Mouse (Mus musculus): Measurements from ENCODE around the gene Spi1. TPM values are rescaled to one million over a fixed set of nuclear protein-coding genes. Genes with fewer than 3 reads are reported as not detected.

The Spi1 gene
- polyA plus RNA-seq, 1 experiment: 0.79 TPM

DNA sequence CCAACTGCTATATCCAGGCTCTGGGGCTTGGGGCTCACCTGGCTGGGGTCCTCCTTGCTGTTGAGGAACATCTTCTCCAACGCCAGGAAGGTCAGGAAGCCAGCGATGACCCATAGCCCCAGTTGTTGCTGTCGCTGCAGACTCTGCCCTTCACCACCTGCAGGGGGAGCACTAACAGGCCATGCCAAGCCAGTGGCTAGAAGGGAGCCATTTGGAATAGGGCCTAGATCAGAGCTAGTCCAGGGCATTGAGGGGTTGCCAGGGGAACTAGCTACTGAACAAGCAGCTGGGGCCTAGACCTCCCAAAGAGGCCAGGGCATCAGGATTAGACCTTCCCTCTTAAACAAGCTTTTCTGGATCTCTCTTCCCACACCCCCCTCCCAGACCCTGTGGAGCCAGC, 16.6 kb upstream of the Spi1 start:
- Histone ChIP-seq H3K4me3 (ENCODE audit: insufficient read depth, low read length) (no peak overlapping the region), H3K4me1 (ENCODE audit: control insufficient read depth, insufficient read depth, low read length) (peaks cover 18% of the 10 kb centered on the region), H3K27ac (ENCODE audit: insufficient read depth, low read length) (no peak overlapping the region)
- TF ChIP-seq POLR2A (IDR thresholded peaks at IDR 0.05; ENCODE audit: low read depth, low read length) (no peak; the same call in 1 of the 2 replicates), CTCF (IDR thresholded peaks at IDR 0.05; ENCODE audit: borderline replicate concordance, insufficient read depth, low read length) (peak; percentile 61; the same call in 1 of the 2 replicates)

DNA sequence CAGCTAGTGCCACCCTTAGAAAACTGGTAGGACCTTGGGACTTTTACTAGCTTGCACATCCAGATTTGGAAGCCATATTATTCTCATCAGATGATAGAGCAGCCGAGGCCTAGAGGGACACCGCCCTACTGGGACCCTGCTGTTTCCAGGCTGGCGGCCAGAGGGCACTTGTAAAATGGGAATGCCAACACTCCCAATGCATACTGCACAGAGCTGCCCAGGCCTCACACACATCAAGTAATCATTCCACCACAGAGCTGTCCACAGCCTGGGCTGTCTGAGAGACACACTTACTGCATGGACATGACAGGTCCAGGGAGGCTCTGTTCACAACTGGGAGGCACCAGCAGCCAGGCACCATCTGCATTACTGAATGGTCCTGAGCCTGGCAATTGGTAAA, 15.7 kb upstream of the Spi1 start:
- no peak for TF ChIP-seq CTCF (IDR thresholded peaks at IDR 0.05; ENCODE audit: borderline replicate concordance, insufficient read depth, low read length)
- peak; percentile 44; the same call in 1 of the 2 replicates for TF ChIP-seq POLR2A (IDR thresholded peaks at IDR 0.05; ENCODE audit: low read depth, low read length)
- peaks cover 10% of the 10 kb centered on the region for H3K4me1 ChIP-seq (ENCODE audit: control insufficient read depth, insufficient read depth, low read length)
- no peak overlapping the region for H3K27ac ChIP-seq (ENCODE audit: insufficient read depth, low read length)
- H3K4me3 ChIP-seq (ENCODE audit: insufficient read depth, low read length): no peak overlapping the region

DNA sequence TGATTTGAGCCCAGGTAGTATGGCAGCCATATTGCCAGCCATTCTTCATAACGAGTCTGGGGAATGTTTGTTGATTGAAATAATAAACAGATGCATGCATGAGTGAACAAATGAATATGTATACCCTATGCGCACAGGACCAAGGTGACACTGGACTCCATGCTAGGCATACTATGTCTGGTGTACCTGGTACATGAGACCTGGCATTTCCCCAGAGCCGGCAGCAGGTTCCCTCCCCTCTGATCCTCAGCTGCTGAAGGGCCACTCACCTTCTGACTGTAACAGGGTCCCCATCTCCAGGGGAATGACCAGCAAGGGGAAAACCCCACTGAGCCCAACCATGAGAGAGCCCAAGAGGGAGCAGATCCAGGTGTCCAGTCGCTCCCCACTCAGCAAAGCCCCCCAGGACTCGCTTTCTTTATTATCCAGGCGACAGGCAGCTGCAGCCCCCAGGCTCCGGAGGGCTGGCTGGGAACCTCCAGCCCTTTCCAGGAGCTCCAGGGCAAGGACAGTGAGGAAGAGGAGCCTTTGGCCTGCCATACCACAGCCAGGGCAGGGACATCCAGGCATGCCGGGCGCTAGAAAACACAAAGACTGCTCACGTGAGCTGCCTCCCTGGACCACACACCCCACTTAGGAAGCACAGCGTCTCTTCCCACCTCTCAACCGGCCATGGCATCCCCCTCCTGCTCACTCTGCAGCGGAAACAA, 13.9 kb upstream of the Spi1 start:
- Histone ChIP-seq H3K4me1 (ENCODE audit: control insufficient read depth, insufficient read depth, low read length) (no peaks in the 10 kb centered on the region), H3K27ac (ENCODE audit: insufficient read depth, low read length) (peak overlapping the region; percentile 95), H3K4me3 (ENCODE audit: insufficient read depth, low read length) (peak overlapping the region; percentile 80)
- TF ChIP-seq POLR2A (IDR thresholded peaks at IDR 0.05; ENCODE audit: low read depth, low read length): no peak; the same call in 1 of the 2 replicates
- no peak for TF ChIP-seq CTCF (IDR thresholded peaks at IDR 0.05; ENCODE audit: borderline replicate concordance, insufficient read depth, low read length)

DNA sequence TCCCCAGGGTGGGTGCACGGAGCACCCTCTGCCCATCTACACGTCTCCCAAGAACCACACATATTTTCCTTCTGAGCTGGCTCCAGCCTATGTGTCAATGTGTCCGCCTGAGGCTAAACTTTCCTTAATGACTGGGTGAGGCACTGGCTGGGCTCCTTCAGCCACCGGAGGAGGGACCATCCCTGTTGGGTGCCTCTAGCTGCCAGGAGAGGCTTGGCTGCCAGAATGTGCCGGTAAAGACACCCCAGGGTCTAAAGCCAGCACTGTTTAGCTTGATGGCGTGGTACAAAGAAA, 13.4 kb upstream of the Spi1 start:
- peak overlapping the region; percentile 95 for H3K27ac ChIP-seq (ENCODE audit: insufficient read depth, low read length)

DNA sequence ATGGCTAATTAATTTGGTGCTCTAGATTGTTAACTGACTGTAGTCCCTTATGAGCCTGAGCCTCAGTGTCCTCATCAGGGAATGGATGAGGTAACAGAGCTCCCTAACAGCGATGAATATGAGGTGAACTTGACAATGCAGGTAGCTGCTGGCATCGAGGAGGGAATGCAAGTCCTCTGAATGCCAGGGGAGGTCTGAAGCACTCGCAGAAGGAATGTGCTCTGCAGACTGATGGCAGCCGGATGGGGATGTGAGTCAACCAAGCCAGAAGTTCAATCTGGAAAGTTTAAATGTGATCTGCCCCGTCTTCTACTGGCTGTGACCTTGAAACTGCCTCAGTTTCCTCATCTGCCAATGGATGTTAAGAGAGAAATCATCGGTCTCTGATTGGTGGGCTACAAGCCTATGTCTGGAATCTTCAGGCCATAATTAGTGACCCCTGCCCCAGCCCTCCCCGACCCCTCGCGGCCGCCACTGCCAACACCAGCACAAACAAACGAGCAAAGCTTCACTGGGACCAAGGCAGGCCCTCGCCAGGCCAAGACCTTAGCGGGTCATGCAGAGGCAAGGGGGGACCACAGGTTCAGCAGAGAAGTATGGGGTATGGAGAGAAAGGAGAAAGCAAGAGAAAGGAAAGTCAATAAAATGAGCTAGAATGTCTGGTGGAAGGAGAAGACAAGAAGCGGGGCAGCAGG, 12.7 kb upstream of the Spi1 start:
- Histone ChIP-seq H3K27ac (ENCODE audit: insufficient read depth, low read length) (peak overlapping the region; percentile 95), H3K4me3 (ENCODE audit: insufficient read depth, low read length) (peak overlapping the region; percentile 80)
- peak; percentile 52; the same call in 1 of the 2 replicates for TF ChIP-seq POLR2A (IDR thresholded peaks at IDR 0.05; ENCODE audit: low read depth, low read length)
- no peak for TF ChIP-seq CTCF (IDR thresholded peaks at IDR 0.05; ENCODE audit: borderline replicate concordance, insufficient read depth, low read length)

More for the DNA sequence above, 13.4 kb upstream of the Spi1 start:
- no peak for TF ChIP-seq CTCF (IDR thresholded peaks at IDR 0.05; ENCODE audit: borderline replicate concordance, insufficient read depth, low read length)
- peak; percentile 49; the same call in 1 of the 2 replicates for TF ChIP-seq POLR2A (IDR thresholded peaks at IDR 0.05; ENCODE audit: low read depth, low read length)
- no peaks in the 10 kb centered on the region for H3K4me1 ChIP-seq (ENCODE audit: control insufficient read depth, insufficient read depth, low read length)
- H3K4me3 ChIP-seq (ENCODE audit: insufficient read depth, low read length): peak overlapping the region; percentile 80

DNA sequence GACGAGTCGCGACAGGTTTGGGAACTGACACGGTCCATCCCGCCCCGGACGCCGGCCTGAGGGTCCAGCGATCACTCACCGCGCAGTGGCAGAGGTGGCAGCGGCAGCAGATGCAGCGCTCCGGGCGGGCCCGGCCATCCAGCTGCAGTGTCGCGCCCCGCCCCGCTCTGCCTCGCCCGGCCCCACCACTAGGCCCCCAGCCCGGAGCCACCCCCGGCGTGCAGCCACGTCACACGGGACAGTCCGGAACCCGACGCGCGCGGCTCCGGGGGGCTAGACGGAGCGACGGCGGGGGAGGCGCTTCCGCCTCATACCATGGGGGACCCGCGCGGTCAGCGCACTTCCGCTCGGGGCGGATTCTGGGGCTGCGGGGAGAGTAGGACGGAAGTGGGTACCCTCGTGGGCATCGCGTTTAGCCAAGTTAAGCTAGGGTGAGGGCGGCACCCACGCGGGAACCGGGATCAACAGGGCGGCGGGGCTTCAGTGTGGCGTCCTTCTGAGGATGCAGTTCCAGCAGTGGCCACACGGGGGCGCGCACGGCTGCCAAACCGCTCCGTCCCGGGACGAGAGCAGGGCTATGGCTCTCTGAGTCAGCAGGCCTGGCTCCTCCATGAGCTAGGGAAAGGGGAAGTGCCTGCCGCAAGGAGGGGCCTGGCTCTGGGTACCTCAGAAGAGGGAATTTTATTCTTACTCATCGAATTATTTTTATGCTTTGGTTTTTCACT, 12.0 kb upstream of the Spi1 start, which contains the start of gene Slc39a13:
Gene Slc39a13 (minus strand): TSS at position 342 of the 725 bp plus-strand sequence.
- Histone ChIP-seq H3K4me3 (ENCODE audit: insufficient read depth, low read length) (peak within 1 kb of the TSS; percentile 80), H3K27ac (ENCODE audit: insufficient read depth, low read length) (peak within 1 kb of the TSS; percentile 95), H3K4me1 (ENCODE audit: control insufficient read depth, insufficient read depth, low read length) (no peaks in the 10 kb centered on the region)
- TF ChIP-seq POLR2A (IDR thresholded peaks at IDR 0.05; ENCODE audit: low read depth, low read length) (peak; percentile 85), CTCF (IDR thresholded peaks at IDR 0.05; ENCODE audit: borderline replicate concordance, insufficient read depth, low read length) (peak; percentile 93)

More for the DNA sequence above, 12.7 kb upstream of the Spi1 start:
- no peaks in the 10 kb centered on the region for H3K4me1 ChIP-seq (ENCODE audit: control insufficient read depth, insufficient read depth, low read length)

DNA sequence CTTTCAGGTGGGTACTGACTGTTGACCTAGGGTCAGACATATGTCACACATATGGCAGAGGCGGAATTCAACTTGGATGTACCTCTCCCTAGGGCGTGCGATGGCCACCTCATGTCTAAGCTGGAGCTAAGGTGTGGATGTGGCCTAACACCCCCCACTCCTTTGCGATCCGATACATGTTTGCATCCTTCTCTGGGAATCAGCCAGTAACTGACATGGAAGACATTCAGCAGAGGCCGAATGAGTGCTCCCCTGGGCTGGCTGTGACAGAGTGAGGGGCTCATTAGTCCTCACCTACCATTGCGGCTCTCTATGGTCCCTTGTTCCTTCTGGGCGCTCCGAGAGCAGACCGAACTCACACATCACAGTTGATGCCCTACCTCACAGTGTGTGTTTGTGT, 11.1 kb upstream of the Spi1 start:
- Histone ChIP-seq H3K27ac (ENCODE audit: insufficient read depth, low read length) (peak overlapping the region; percentile 79), H3K4me3 (ENCODE audit: insufficient read depth, low read length) (peak overlapping the region; percentile 31; the same call in 1 of the 2 replicates), H3K4me1 (ENCODE audit: control insufficient read depth, insufficient read depth, low read length) (no peaks in the 10 kb centered on the region)
- TF ChIP-seq CTCF (IDR thresholded peaks at IDR 0.05; ENCODE audit: borderline replicate concordance, insufficient read depth, low read length) (no peak), POLR2A (IDR thresholded peaks at IDR 0.05; ENCODE audit: low read depth, low read length) (no peak)

DNA sequence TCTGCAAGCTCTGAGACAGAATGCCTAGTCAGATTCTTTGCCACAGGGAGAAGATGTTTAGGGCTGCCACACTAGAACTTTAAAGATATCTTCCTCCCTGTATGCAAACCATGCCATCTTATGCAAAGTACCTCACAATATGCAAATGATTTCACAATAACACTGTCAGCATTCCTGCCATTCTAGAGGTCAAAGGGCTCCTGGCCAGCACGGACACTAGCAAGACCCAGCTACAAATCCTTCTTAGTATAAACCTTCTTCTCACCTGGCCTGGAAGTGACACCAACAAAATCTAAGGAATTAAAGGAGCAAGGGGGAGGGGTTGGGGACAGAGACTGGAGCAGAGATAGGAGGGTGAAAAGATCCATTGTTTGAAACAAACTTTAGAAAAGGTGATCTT, 10.1 kb upstream of the Spi1 start:
- H3K4me1 ChIP-seq (ENCODE audit: control insufficient read depth, insufficient read depth, low read length): no peaks in the 10 kb centered on the region
- no peak overlapping the region for H3K4me3 ChIP-seq (ENCODE audit: insufficient read depth, low read length)
- TF ChIP-seq POLR2A (IDR thresholded peaks at IDR 0.05; ENCODE audit: low read depth, low read length): no peak
- TF ChIP-seq CTCF (IDR thresholded peaks at IDR 0.05; ENCODE audit: borderline replicate concordance, insufficient read depth, low read length): no peak
- no peak overlapping the region for H3K27ac ChIP-seq (ENCODE audit: insufficient read depth, low read length)

DNA sequence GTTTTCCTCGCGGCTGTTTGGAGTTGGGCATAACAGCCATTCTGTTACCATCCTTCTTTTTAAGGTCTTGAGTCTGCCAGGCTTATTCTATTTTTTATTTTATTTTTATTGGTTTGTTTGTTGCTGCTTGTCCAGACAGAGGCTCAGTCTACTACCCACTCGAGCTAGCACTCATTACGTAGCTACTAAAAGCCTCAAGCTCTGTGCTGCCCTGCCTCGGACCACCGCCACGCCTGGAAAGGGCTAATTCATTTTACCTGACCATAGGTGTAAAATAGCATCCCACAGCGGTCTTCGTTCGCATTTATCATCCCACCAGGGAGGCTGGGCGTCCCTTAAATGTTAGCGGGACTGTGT, 4.3 kb upstream of the Spi1 start:
- Histone ChIP-seq H3K4me3 (ENCODE audit: insufficient read depth, low read length) (no peak overlapping the region), H3K27ac (ENCODE audit: insufficient read depth, low read length) (no peak overlapping the region), H3K4me1 (ENCODE audit: control insufficient read depth, insufficient read depth, low read length) (no peaks in the 10 kb centered on the region)
- TF ChIP-seq CTCF (IDR thresholded peaks at IDR 0.05; ENCODE audit: borderline replicate concordance, insufficient read depth, low read length): no peak
- TF ChIP-seq POLR2A (IDR thresholded peaks at IDR 0.05; ENCODE audit: low read depth, low read length): no peak

Data from embryonic fibroblast, embryonic 13.5 days (primary cell).